Mouse (Mus musculus): ENCODE data around the gene Pnp2. TPM values are rescaled to one million over a fixed set of nuclear protein-coding genes. Genes with fewer than 3 reads are reported as not detected.
"Not testable (repeated sequence)": the region's sequence is repeated elsewhere in the genome, so short reads cannot be mapped to it uniquely, and the experiment has no call there.

Gene Pnp2
- polyA plus RNA-seq, 1 experiment from 2014 or later = 0.39 TPM

- H3K4me3 ChIP-seq (ENCODE audit: low read depth, low read length) = peak overlapping the region; percentile 42
- H3K9me3 ChIP-seq (ENCODE audit: control insufficient read depth, low read length); DNase-seq (ENCODE audit: low spot score); H3K36me3 ChIP-seq (ENCODE audit: control insufficient read depth, insufficient read depth, low read length); H3K4me1 ChIP-seq (replicated peaks; ENCODE audit: control insufficient read depth, insufficient read depth, low read length); ATAC-seq (replicated peaks; ENCODE audit: low FRiP score); H3K27me3 ChIP-seq (ENCODE audit: control insufficient read depth, insufficient read depth, low read length): not testable (repeated sequence)
- WGBS = 9% methylated on average over 6 of the region's 6 CpGs
- H3K27ac ChIP-seq (ENCODE audit: low read depth, low read length) = peak overlapping the region; percentile 72
- H3K4me2 ChIP-seq (ENCODE audit: low read depth, low read length, severe bottlenecking) = peak overlapping the region; percentile 61
- peak overlapping the region; percentile 65 for H3K9ac ChIP-seq (ENCODE audit: low read length)
Measured at GRCm38 (mm10) chr14:50945081-50945480, 10.7 kb upstream of the Pnp2 start.

GRCm38 (mm10) chr14:50945526-50945925, 10.3 kb upstream of the Pnp2 start:
- Histone ChIP-seq H3K4me2 (ENCODE audit: low read depth, low read length, severe bottlenecking) (peak overlapping the region; percentile 61), H3K9ac (ENCODE audit: low read length) (peak overlapping the region; percentile 65; the same call in 1 of the 2 replicates), H3K4me3 (ENCODE audit: low read depth, low read length) (peak overlapping the region; percentile 42)
- H3K9me3 ChIP-seq (ENCODE audit: control insufficient read depth, low read length); DNase-seq (ENCODE audit: low spot score); H3K27ac ChIP-seq (ENCODE audit: low read depth, low read length); H3K27me3 ChIP-seq (ENCODE audit: control insufficient read depth, insufficient read depth, low read length); ATAC-seq (replicated peaks; ENCODE audit: low FRiP score); H3K36me3 ChIP-seq (ENCODE audit: control insufficient read depth, insufficient read depth, low read length); H3K4me1 ChIP-seq (replicated peaks; ENCODE audit: control insufficient read depth, insufficient read depth, low read length): not testable (repeated sequence)
- WGBS = 36% methylated on average over 3 of the region's 3 CpGs

GRCm38 (mm10) chr14:50955487-50955886, 305 bp upstream of the Pnp2 start:
- Histone ChIP-seq H3K9ac (ENCODE audit: low read length) (no peak overlapping the region), H3K4me3 (ENCODE audit: low read depth, low read length) (no peak overlapping the region), H3K36me3 (ENCODE audit: control insufficient read depth, insufficient read depth, low read length) (no peaks in the 10 kb centered on the region; the same call in 1 of the 2 replicates), H3K9me3 (ENCODE audit: control insufficient read depth, low read length) (no peaks in the 10 kb centered on the region), H3K27me3 (ENCODE audit: control insufficient read depth, insufficient read depth, low read length) (no peaks in the 10 kb centered on the region), H3K4me2 (ENCODE audit: low read depth, low read length, severe bottlenecking) (no peak overlapping the region), H3K4me1 (replicated peaks; ENCODE audit: control insufficient read depth, insufficient read depth, low read length) (no peaks in the 10 kb centered on the region), H3K27ac (ENCODE audit: low read depth, low read length) (no peak overlapping the region)
- DNase-seq (ENCODE audit: low spot score) (no peak), ATAC-seq (replicated peaks; ENCODE audit: low FRiP score) (no peak)
- WGBS = 88% methylated on average over 10 of the region's 10 CpGs

- not testable (repeated sequence) for ATAC-seq (replicated peaks; ENCODE audit: low FRiP score); DNase-seq (ENCODE audit: low spot score); H3K4me1 ChIP-seq (replicated peaks; ENCODE audit: control insufficient read depth, insufficient read depth, low read length); H3K36me3 ChIP-seq (ENCODE audit: control insufficient read depth, insufficient read depth, low read length); H3K4me2 ChIP-seq (ENCODE audit: low read depth, low read length, severe bottlenecking); H3K27ac ChIP-seq (ENCODE audit: low read depth, low read length); H3K9me3 ChIP-seq (ENCODE audit: control insufficient read depth, low read length); H3K27me3 ChIP-seq (ENCODE audit: control insufficient read depth, insufficient read depth, low read length); H3K4me3 ChIP-seq (ENCODE audit: low read depth, low read length); H3K9ac ChIP-seq (ENCODE audit: low read length)
- 75% methylated on average over 6 of the region's 6 CpGs for WGBS
Measured at GRCm38 (mm10) chr14:50956724-50957123, 932 bp downstream of the Pnp2 start.

- H3K27ac ChIP-seq (ENCODE audit: low read depth, low read length); H3K9me3 ChIP-seq (ENCODE audit: control insufficient read depth, low read length); H3K4me1 ChIP-seq (replicated peaks; ENCODE audit: control insufficient read depth, insufficient read depth, low read length); H3K36me3 ChIP-seq (ENCODE audit: control insufficient read depth, insufficient read depth, low read length); ATAC-seq (replicated peaks; ENCODE audit: low FRiP score); H3K4me2 ChIP-seq (ENCODE audit: low read depth, low read length, severe bottlenecking); DNase-seq (ENCODE audit: low spot score); H3K27me3 ChIP-seq (ENCODE audit: control insufficient read depth, insufficient read depth, low read length); H3K4me3 ChIP-seq (ENCODE audit: low read depth, low read length); H3K9ac ChIP-seq (ENCODE audit: low read length): not testable (repeated sequence)
- WGBS = 72% methylated on average over 3 of the region's 3 CpGs
Measured at GRCm38 (mm10) chr14:50957146-50957545, 1.4 kb downstream of the Pnp2 start.

GRCm38 (mm10) chr14:50958289-50958995, 2.6 kb downstream of the Pnp2 start:
- DNase-seq (ENCODE audit: low spot score); H3K9ac ChIP-seq (ENCODE audit: low read length): not testable (repeated sequence)
- WGBS = 94% methylated on average over 5 of the region's 5 CpGs

GRCm38 (mm10) chr14:50968216-50968980, 12.6 kb downstream of the Pnp2 start:
- no peak overlapping the region for H3K27ac ChIP-seq (ENCODE audit: low read depth, low read length)
- no peaks in the 10 kb centered on the region for H3K27me3 ChIP-seq (ENCODE audit: control insufficient read depth, insufficient read depth, low read length)
- 85% methylated on average over 5 of the region's 5 CpGs for WGBS
- H3K4me1 ChIP-seq (replicated peaks; ENCODE audit: control insufficient read depth, insufficient read depth, low read length) = peaks cover 2% of the 10 kb centered on the region; the same call in 1 of the 2 replicates
- H3K9ac ChIP-seq (ENCODE audit: low read length) = no peak overlapping the region
- ATAC-seq (replicated peaks; ENCODE audit: low FRiP score) = no peak
- no peak overlapping the region for H3K4me2 ChIP-seq (ENCODE audit: low read depth, low read length, severe bottlenecking)
- H3K9me3 ChIP-seq (ENCODE audit: control insufficient read depth, low read length) = no peaks in the 10 kb centered on the region
- H3K36me3 ChIP-seq (ENCODE audit: control insufficient read depth, insufficient read depth, low read length) = no peaks in the 10 kb centered on the region
- DNase-seq (ENCODE audit: low spot score) = no peak
- no peak overlapping the region for H3K4me3 ChIP-seq (ENCODE audit: low read depth, low read length)

More at GRCm38 (mm10) chr14:50958289-50958995, 2.6 kb downstream of the Pnp2 start:
- not testable (repeated sequence) for H3K36me3 ChIP-seq (ENCODE audit: control insufficient read depth, insufficient read depth, low read length); H3K4me2 ChIP-seq (ENCODE audit: low read depth, low read length, severe bottlenecking); H3K27me3 ChIP-seq (ENCODE audit: control insufficient read depth, insufficient read depth, low read length); ATAC-seq (replicated peaks; ENCODE audit: low FRiP score); H3K9me3 ChIP-seq (ENCODE audit: control insufficient read depth, low read length); H3K4me1 ChIP-seq (replicated peaks; ENCODE audit: control insufficient read depth, insufficient read depth, low read length); H3K4me3 ChIP-seq (ENCODE audit: low read depth, low read length); H3K27ac ChIP-seq (ENCODE audit: low read depth, low read length)

GRCm38 (mm10) chr14:50969041-50969440, 13.2 kb downstream of the Pnp2 start:
- no peak overlapping the region for H3K4me3 ChIP-seq (ENCODE audit: low read depth, low read length)
- ATAC-seq (replicated peaks; ENCODE audit: low FRiP score) (no peak), DNase-seq (ENCODE audit: low spot score) (no peak)
- no peak overlapping the region for H3K4me2 ChIP-seq (ENCODE audit: low read depth, low read length, severe bottlenecking)
- H3K4me1 ChIP-seq (replicated peaks; ENCODE audit: control insufficient read depth, insufficient read depth, low read length) = peaks cover 2% of the 10 kb centered on the region; the same call in 1 of the 2 replicates
- 14% methylated on average over 1 of the region's 1 CpGs for WGBS
- no peaks in the 10 kb centered on the region for H3K36me3 ChIP-seq (ENCODE audit: control insufficient read depth, insufficient read depth, low read length)
- H3K9me3 ChIP-seq (ENCODE audit: control insufficient read depth, low read length) = no peaks in the 10 kb centered on the region
- no peaks in the 10 kb centered on the region for H3K27me3 ChIP-seq (ENCODE audit: control insufficient read depth, insufficient read depth, low read length)
- H3K9ac ChIP-seq (ENCODE audit: low read length) = no peak overlapping the region
- H3K27ac ChIP-seq (ENCODE audit: low read depth, low read length) = no peak overlapping the region
